In the genomic region with DNA sequence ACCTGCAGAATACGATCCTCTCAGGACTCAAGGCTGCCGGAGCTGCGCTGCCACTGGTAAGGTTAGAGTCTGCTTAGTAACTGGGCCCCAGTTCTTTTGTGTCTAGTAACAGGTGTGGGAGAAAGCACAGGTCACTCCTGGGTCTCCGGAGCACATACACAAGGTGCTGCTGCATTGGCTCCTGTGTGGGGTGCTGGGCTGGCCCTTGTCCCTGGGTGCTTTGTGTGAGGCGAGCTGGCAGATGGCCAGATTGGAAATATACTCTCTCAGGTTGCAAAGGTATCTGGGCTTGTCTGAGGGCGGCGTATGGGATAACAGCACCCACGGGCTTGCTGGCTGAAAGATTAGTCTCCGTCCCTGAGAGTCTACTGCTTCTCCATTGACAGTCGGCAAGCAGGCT, we compare ENCODE assay signal across 11 mouse cellular contexts. TPM values are rescaled to one million over a fixed set of nuclear protein-coding genes. Genes with fewer than 3 reads are reported as not detected.
DNase-seq lines count a peak whose midpoint lies in the region; ATAC-seq and TF ChIP-seq lines count a peak whose summit lies in the region.
"Had no signal": no experiment of that assay in that cellular context is flagged by ENCODE, and none has a peak within 500 bp of the region (broad histone marks: within the 10 kb centered on the region; RNA-seq: fewer than 3 reads in every experiment).

No protein-coding gene starts in this region.

- DNase-seq in heart, adult 18-20 months = no peak
- peak; percentile 24 to 42 for DNase-seq in cerebellum, postnatal 25 days
- peak; percentile 21 for DNase-seq in heart, postnatal 4 days
- DNase-seq in lung, postnatal 0 days (ENCODE audit: low spot score) = peak; percentile 19
- DNase-seq in left cerebral cortex, adult 11 months (ENCODE audit: low spot score) = no peak
- DNase-seq: right cerebral cortex, adult 18-20 months; thymus, postnatal 4 days had no signal

- no peaks in the 10 kb centered on the region for H3K9me3 ChIP-seq in heart, embryonic 13.5 days
- H3K9me3 ChIP-seq in lung, postnatal 0 days (ENCODE audit: low read length) = no peaks in the 10 kb centered on the region

- H3K36me3 ChIP-seq in heart, embryonic 13.5 days = no peaks in the 10 kb centered on the region
- H3K36me3 ChIP-seq in lung, postnatal 0 days (ENCODE audit: insufficient read depth, low read length) = no peaks in the 10 kb centered on the region

- H3K27me3 ChIP-seq in heart, embryonic 13.5 days (replicated peaks) = no peaks in the 10 kb centered on the region
- H3K27me3 ChIP-seq in lung, postnatal 0 days (replicated peaks; ENCODE audit: insufficient read depth, low read length) = no peaks in the 10 kb centered on the region

- peaks cover 39% of the 10 kb centered on the region for H3K4me1 ChIP-seq in heart, embryonic 13.5 days
- no peaks in the 10 kb centered on the region for H3K4me1 ChIP-seq in lung, postnatal 0 days (ENCODE audit: insufficient read depth, low read depth, low read length)

- H3K4me3 ChIP-seq in heart, embryonic 13.5 days = no peak overlapping the region
- no peak overlapping the region for H3K4me3 ChIP-seq in lung, postnatal 0 days (ENCODE audit: low read depth, low read length)

- H3K9ac ChIP-seq in heart, embryonic 13.5 days = peak overlapping the region; percentile 8; the same call in 1 of the 2 replicates
- no peak overlapping the region for H3K9ac ChIP-seq in lung, postnatal 0 days (replicated peaks; ENCODE audit: low read depth)

- TF ChIP-seq EP300 in lung, postnatal 0 days (IDR thresholded peaks at IDR 0.05) = no peak

- no peak for TF ChIP-seq CTCF in lung, postnatal 0 days (IDR thresholded peaks at IDR 0.05)

- ATAC-seq in heart, embryonic 13.5 days (ENCODE audit: extremely low read depth, insufficient number of reproducible peaks, low FRiP score, low TSS enrichment) = no peak
- ATAC-seq in lung, postnatal 0 days = no peak
- ATAC-seq in megakaryocyte-erythroid progenitor cell, adult 5-6 weeks (replicated peaks; ENCODE audit: low FRiP score, low TSS enrichment, poor library complexity, severe bottlenecking) = no peak
- no peak for ATAC-seq in inflammation-experienced regulatory T-cells, adult 6 months
- ATAC-seq: activated CD4-positive, CD25-positive, alpha-beta regulatory T cell, adult 4 months had no signal

- no peak overlapping the region; the same call in 1 of the 2 replicates for H3K27ac ChIP-seq in heart, embryonic 13.5 days (replicated peaks)
- no peak overlapping the region for H3K27ac ChIP-seq in lung, postnatal 0 days (ENCODE audit: low read length)

- WGBS in heart, embryonic 13.5 days = 52% methylated on average over 10 of the region's 10 CpGs
- 71% methylated on average over 10 of the region's 10 CpGs for WGBS in lung, postnatal 0 days

- peak overlapping the region; percentile 42 for H3K4me2 ChIP-seq in heart, embryonic 13.5 days
- H3K4me2 ChIP-seq in lung, postnatal 0 days (replicated peaks; ENCODE audit: low read depth, low read length) = no peak overlapping the region

RNA-seq across cellular contexts. Expression of gene Myo6, which starts 27.5 kb away (rescaled TPM):
- polyA plus RNA-seq in heart, embryonic 13.5 days (2015; fragmentation: Nextera tagmentation; extraction: Ambion mirVana) = 10.1 TPM in 2 replicates
- total RNA-seq in heart, adult 18-20 months (2021) = 10 to 100 TPM; 10.5 to 10.8 TPM
- 10 to 100 TPM; 18.8 to 21.3 TPM for total RNA-seq in heart, postnatal 4 days (2021)
- polyA plus RNA-seq in lung, postnatal 0 days (2015; fragmentation: Nextera tagmentation; extraction: Ambion mirVana) = 23.1 and 29.1 TPM in 2 replicates
- 0.72 and 9.1 TPM in 2 replicates for total RNA-seq in megakaryocyte-erythroid progenitor cell, adult 5-6 weeks (2014; fragmentation: Nextera tagmentation)
- total RNA-seq in megakaryocyte-erythroid progenitor cell, adult 5-6 weeks (2017) = 4.9 and 8.4 TPM in 2 replicates
- 10 to 100 TPM in 1 of 3 experiments, 1 to 10 TPM in 2; 1.3 to 34.9 (median 7.7) TPM for polyA plus RNA-seq in inflammation-experienced regulatory T-cells, adult 6 months (2017; shearing (Covaris generic))

Comparison
In these comparisons a context has a peak if more than half of its experiments do, and no peak if none do; other contexts are left out.
1. DNase-seq: peak in cerebellum, postnatal 25 days (2 of 2), heart, postnatal 4 days (single experiment) and lung, postnatal 0 days (single experiment); none in heart, adult 18-20 months (0 of 2) and left cerebral cortex, adult 11 months (single experiment).